Mouse (Mus musculus) kidney, adult 2 months (tissue): ENCODE results near the gene Rexo1. TPM values are rescaled to one million over a fixed set of nuclear protein-coding genes. Genes with fewer than 3 reads are reported as not detected.

Experiments
- DNase-seq: peaks from one replicate; pipeline ENCODE4 v3.0.0; 2021
- H3K27ac ChIP-seq: fragments of 200-500 bp; 2 replicates; pipeline ENCODE4 v1.5.1; 2012; ENCODE audit warnings: low read depth, low read length, control low read depth, inconsistent platforms; ENCODE audit not compliant: insufficient read depth
- H3K27me3 ChIP-seq: fragments of 200-500 bp; replicated peaks from 2 replicates; pipeline ENCODE4 v1.6.1; 2012; ENCODE audit warnings: mild to moderate bottlenecking, moderate library complexity, low read length, inconsistent platforms; ENCODE audit not compliant: control insufficient read depth, insufficient read depth
- H3K36me3 ChIP-seq: fragments of 200-500 bp; 2 replicates; pipeline ENCODE4 v1.6.1; 2012; ENCODE audit warnings: mild to moderate bottlenecking, moderate library complexity, low read length, inconsistent platforms; ENCODE audit not compliant: control insufficient read depth, insufficient read depth
- H3K4me1 ChIP-seq: fragments of 200-500 bp; 2 replicates; pipeline ENCODE4 v1.6.1; 2011; ENCODE audit warnings: low read length; ENCODE audit not compliant: control insufficient read depth, insufficient read depth
- H3K4me3 ChIP-seq: fragments of 200-500 bp; 2 replicates; pipeline ENCODE4 v1.5.1; 2011; ENCODE audit warnings: mild to moderate bottlenecking, low read depth, low read length, control low read depth; ENCODE audit not compliant: insufficient read depth
- CTCF ChIP-seq: fragments of 200-500 bp; conservative IDR thresholded peaks from 2 replicates; pipeline ENCODE4 v1.5.1; 2011; ENCODE audit warnings: low read depth, mild to moderate bottlenecking, control low read depth, low read length, moderate library complexity, mixed read lengths; ENCODE audit not compliant: insufficient read depth, insufficient read length
- POLR2A ChIP-seq: fragments of 200-500 bp; IDR thresholded peaks from one replicate; pipeline ENCODE4 v1.6.1; 2011; ENCODE audit warnings: low read depth, low read length, control low read depth
- WGBS: fragments of 180-500 bp; shearing (Covaris S2); methylation state at CpG from one replicate; pipeline ENCODE4 v1.1.7; 2018; 5-methylcytosine and 5-hydroxymethylcytosine counted together
- polyA plus RNA-seq: library from polyadenylated mRNA; depleted of rRNA; stranded (reverse); fragments of >200 nt; gene quantifications from 2 replicates; pipeline ENCODE4 v1.2.3, GENCODE M21; 2012

Gene Rexo1
- polyA plus RNA-seq, 1 experiment: 28.7 TPM

DNA sequence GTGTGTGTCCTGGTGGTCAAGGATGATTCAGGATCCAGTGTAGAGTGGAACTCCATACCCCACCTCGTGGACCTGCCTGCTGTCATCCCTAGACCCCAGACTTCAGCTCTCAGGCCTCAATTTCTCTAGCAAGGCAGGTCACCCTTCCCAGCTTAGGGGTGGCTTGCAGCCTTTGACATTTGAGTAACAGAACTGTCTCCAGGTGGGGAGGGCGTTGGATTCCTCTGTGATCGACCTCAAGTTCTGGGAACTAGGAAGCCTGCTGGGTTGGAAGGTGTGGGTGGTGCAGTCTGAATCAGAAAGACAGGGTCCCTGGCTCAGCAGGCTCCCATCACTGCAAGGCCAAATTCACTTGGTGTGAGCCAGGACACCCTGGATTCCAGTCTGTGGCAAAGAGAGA is 13.5 kb upstream of the Rexo1 start:
- 74% methylated on average over 3 of the region's 3 CpGs for WGBS
- Histone ChIP-seq H3K36me3 (no peaks in the 10 kb centered on the region), H3K4me1 (peaks cover 14% of the 10 kb centered on the region)

DNA sequence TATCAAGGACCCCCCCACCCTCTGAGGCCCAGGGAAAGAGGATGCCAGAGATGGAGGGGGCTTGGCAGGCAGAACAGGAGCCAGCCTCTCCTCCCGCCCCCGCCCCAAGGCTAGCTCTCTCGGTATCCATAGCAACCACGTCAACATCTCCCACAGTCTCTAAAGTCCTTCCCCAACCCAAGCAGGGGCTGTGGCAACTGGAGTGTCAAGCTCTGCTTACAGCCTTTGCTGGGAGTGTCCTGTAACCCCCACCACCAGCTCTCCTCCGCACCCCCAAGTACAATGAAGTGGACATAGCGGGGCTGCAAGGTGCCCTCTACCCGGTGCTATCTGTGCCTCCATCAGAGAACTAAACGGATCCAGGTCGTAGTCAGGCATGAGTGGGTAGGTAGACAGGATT is 12.6 kb upstream of the Rexo1 start:
- no peaks in the 10 kb centered on the region for H3K27me3 ChIP-seq
- DNase-seq: no peak
- peaks cover 9% of the 10 kb centered on the region for H3K4me1 ChIP-seq
- no peak overlapping the region for H3K4me3 ChIP-seq
- no peak overlapping the region for H3K27ac ChIP-seq
- no peaks in the 10 kb centered on the region for H3K36me3 ChIP-seq
- 67% methylated on average over 9 of the region's 9 CpGs for WGBS
- no peak for TF ChIP-seq POLR2A
- TF ChIP-seq CTCF: no peak

More for the DNA sequence above, 13.5 kb upstream of the Rexo1 start:
- Histone ChIP-seq H3K4me3 (no peak overlapping the region), H3K27me3 (no peaks in the 10 kb centered on the region), H3K27ac (no peak overlapping the region)
- no peak for DNase-seq
- no peak for TF ChIP-seq POLR2A
- TF ChIP-seq CTCF: no peak

DNA sequence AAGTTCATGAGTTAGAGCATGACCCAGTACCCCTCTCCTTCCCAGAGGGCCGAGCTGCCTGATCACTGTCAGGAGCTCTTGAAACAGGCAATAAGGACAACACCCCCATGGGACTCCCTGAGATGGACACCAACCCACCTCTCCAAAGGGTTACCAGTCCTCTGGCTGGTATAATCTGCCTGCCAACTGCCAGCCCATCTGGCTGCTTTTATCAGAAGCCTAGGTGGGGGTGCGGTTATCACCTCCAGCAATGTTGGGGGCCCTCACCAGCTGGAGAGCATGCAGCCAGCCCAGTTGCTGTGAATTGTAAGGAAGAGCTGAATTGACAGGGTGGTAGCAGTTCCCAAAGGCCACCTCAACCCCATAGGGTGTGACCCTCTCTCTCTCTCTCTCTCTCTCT is 11.1 kb upstream of the Rexo1 start:
- DNase-seq: no peak
- 0 out of 2 replicates have a peak, but pooled peaks cover 6% of the 10 kb centered on the region for H3K4me1 ChIP-seq
- H3K4me3 ChIP-seq: no peak overlapping the region
- 92% methylated on average over 2 of the region's 2 CpGs for WGBS
- no peak overlapping the region for H3K27ac ChIP-seq
- H3K27me3 ChIP-seq: no peaks in the 10 kb centered on the region
- H3K36me3 ChIP-seq: no peaks in the 10 kb centered on the region
- TF ChIP-seq POLR2A (no peak), CTCF (no peak)

DNA sequence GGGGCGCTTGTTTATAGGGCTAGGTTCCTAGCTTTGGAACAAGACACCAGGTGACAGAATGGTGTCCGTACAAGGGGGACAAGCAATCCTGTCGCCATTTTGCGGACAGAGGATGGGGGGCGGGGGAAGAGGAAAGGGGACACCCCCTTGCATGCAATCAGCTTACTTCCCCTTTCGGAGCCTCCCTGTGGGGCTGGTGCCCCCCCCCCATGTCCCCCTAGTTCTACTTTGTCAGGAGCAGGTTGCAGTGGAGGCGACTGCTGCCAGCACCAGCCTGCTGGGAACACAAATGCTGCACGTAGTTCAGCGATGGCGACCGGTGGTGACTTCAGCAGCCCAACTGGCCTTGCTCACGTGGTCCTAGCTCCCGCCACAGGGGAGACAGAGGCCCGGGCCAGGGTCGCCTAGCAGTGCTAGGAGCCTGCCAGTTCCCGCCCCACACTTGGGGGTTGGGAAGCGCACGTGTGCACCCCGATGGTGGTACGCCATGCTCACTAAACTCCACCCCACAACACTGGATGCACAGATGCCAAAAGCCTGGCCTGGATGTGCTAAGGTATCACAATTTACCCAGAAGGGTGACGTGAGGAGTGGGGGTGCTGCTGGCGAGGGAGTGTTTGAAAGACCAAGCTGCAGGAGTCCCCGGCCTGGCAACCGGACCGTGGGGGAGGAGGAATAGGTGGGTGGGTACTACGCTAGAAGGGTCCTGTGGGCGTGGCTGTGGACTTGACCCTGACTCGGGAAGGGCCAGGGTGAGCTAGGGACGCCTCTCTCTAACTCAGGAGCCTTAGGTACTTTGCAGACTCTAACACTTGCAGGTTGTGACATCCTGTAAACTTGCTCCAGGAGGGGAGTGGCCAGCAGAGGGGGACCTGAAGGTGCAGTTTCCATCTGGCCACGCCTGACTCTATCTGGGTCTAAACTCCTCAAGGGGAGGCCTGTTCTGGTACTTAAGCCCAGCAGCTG is 9.8 kb upstream of the Rexo1 start:
- Histone ChIP-seq H3K27ac (no peak overlapping the region), H3K4me1 (0 out of 2 replicates have a peak, but pooled peaks cover 6% of the 10 kb centered on the region), H3K4me3 (no peak overlapping the region), H3K36me3 (no peaks in the 10 kb centered on the region), H3K27me3 (no peaks in the 10 kb centered on the region)
- DNase-seq: no peak
- 44% methylated on average over 30 of the region's 30 CpGs for WGBS
- TF ChIP-seq POLR2A (no peak), CTCF (no peak)

DNA sequence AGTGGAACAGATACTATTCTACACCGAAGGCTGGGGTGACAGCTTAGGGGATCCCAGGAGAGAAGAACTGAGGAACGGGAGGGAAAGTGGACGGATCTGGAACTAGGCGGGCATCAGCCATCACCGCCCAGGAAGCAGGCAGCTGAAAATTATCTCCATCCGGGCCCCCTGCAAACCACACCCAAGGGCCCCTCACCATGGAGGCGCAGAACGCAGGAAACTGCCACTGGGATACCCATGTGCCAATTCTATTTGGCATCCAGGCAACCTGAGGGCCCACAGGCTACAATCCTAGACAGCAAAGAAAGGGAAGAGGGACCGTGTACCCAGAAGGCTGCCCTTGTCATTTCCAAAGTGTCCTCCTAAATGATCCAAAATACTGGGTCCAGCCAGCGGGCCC is 9.1 kb upstream of the Rexo1 start:
- H3K36me3 ChIP-seq: no peaks in the 10 kb centered on the region

DNA sequence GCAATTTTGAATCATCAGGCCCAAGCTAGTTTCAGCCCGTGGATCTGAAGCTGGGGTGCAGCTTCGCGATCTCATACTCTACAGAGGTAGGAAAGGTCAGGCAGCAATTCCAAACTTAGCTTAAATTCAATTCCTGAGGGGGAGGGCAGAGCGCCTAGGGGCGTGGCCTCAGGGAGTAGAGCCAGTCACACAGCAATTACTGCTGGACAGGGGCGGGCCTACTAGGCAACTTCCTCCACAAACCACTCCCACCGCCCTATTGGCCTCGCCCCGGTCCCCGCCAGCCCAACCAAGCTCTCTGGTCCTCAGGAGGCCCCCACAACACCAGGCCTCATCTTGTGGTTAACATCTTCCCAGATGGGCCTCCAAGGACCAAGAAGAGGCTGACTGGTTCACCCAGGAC is 8.3 kb upstream of the Rexo1 start:
- Histone ChIP-seq H3K4me3 (no peak overlapping the region), H3K36me3 (no peaks in the 10 kb centered on the region), H3K4me1 (0 out of 2 replicates have a peak, but pooled peaks cover 3% of the 10 kb centered on the region), H3K27ac (no peak overlapping the region), H3K27me3 (no peaks in the 10 kb centered on the region)
- 39% methylated on average over 10 of the region's 10 CpGs for WGBS
- DNase-seq: peak; percentile 83
- no peak for TF ChIP-seq POLR2A
- no peak for TF ChIP-seq CTCF

More for the DNA sequence above, 9.1 kb upstream of the Rexo1 start:
- 88% methylated on average over 10 of the region's 10 CpGs for WGBS
- 0 out of 2 replicates have a peak, but pooled peaks cover 3% of the 10 kb centered on the region for H3K4me1 ChIP-seq
- H3K4me3 ChIP-seq: no peak overlapping the region
- H3K27me3 ChIP-seq: no peaks in the 10 kb centered on the region
- TF ChIP-seq CTCF (no peak), POLR2A (no peak)
- H3K27ac ChIP-seq: no peak overlapping the region
- DNase-seq: no peak

DNA sequence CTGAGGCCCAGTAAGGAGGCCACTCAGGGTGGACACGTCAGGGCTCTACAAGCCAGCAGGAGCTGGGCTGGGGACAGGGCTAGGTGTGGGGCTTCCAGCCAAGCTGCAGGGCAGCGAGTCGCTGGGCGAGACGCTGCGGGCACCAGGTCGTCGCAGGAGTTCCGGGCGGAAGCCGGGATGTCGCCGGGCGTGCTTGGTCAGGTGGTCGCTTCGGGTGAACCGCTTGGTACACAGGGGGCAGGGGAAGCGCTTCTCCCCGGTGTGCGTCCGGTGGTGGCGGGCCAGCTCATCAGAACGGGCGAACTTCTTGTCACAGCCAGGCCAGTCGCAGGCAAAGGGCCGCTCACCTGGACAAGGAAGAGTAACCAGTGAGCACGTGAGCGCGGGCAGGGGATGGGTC is 7.5 kb upstream of the Rexo1 start:
- TF ChIP-seq CTCF (no peak), POLR2A (no peak)
- no peak overlapping the region for H3K27ac ChIP-seq
- no peak overlapping the region for H3K4me3 ChIP-seq
- no peak for DNase-seq
- no peaks in the 10 kb centered on the region for H3K36me3 ChIP-seq
- 0 out of 2 replicates have a peak, but pooled peaks cover 3% of the 10 kb centered on the region for H3K4me1 ChIP-seq
- 87% methylated on average over 29 of the region's 29 CpGs for WGBS
- H3K27me3 ChIP-seq: no peaks in the 10 kb centered on the region
